Mouse (Mus musculus): ENCODE results near the gene Polr1e.
"Not testable (repeated sequence)": the region's sequence is repeated elsewhere in the genome, so short reads cannot be mapped to it uniquely, and the experiment has no call there.

The Polr1e gene

GRCm38 (mm10) chr4:45005452-45005851 lies 12.9 kb upstream of the Polr1e start:
- DNase-seq (ENCODE audit: low spot score): no peak

- DNase-seq (ENCODE audit: low spot score): no peak
Observed at GRCm38 (mm10) chr4:45010806-45011415, 7.5 kb upstream of the Polr1e start.

DNA sequence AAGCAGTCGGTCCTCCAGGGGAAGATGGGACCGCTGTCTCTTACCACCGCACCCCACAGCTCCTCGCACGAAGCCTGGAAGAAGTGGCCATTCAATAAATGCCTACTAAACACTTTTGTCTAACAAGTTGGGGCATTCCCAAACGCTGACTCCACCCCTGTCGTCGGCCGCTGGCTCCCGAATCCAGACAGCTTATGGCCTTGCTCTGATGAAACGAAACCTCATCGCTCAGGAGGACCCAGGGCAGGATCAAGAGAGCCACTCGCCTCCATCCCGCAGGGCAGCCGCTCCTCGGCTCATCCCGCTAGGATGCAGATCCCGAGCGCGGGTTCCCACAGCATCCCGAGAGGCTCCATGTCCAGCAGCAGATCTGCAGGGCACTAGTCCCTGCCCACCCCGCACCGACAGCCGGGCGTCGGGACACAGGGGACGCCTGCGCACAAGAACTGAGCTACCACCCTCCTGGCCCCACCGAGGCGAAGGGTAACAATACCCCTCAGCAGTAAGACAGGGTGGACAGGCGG lies 6.7 kb upstream of the Polr1e start:
- DNase-seq (ENCODE audit: low spot score): no peak

GRCm38 (mm10) chr4:45012105-45012975 lies 6.0 kb upstream of the Polr1e start, which contains the start of gene Zbtb5:
Zbtb5 (minus strand) TSS chr4:45012412.
- peak; percentile 100 for DNase-seq (ENCODE audit: low spot score)

- DNase-seq (ENCODE audit: low spot score): peak; percentile 33
Observed at GRCm38 (mm10) chr4:45013031-45013431, 5.4 kb upstream of the Polr1e start.

GRCm38 (mm10) chr4:45013537-45013936 lies 4.8 kb upstream of the Polr1e start:
- no peak for DNase-seq (ENCODE audit: low spot score)

DNA sequence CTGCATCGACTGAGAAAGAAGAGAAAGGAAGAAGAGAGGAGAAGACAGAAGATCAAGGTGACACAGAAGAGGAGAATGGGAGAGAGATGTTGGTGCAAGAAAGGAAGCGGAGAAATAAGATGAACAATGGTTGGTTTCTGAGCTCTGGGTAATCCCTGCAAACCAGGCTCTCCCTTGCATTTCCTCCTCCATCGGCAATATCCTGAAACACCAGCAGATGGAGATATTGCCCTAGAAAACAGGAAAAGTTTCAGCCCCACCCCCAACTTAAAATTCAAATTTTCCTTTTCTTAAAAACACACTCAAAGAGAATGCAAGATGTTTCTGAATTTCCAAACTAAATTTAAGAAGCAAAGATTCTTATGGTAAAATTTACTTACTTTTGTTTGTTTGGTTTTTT lies 2.8 kb upstream of the Polr1e start:
- peak; percentile 77 for DNase-seq (ENCODE audit: low spot score)

- DNase-seq (ENCODE audit: low spot score): no peak
Observed at GRCm38 (mm10) chr4:45019009-45019408, 626 bp downstream of the Polr1e start.

DNA sequence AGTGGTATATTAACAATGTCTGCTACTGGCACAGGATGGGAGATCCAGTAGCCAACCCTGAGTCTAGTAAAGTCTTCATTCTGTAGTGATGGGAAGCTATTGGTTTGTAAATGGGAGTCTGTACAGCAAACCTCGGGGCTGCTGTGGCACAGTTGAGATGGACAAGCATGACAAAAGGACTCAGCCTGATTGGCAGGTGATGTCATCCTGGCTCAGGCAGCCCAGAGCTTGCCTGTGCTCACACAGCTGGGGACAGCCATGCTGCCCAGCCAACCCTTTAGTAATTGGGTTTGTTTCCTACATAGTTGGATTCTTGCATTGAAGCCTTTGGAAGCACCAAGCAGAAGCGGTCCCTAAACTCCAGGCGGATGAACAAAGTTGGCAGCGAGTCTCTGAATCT lies 8.1 kb downstream of the Polr1e start:
- DNase-seq (ENCODE audit: low spot score): no peak

- no peak for DNase-seq (ENCODE audit: low spot score)
Observed at GRCm38 (mm10) chr4:45032586-45032985, 14.2 kb downstream of the Polr1e start.

GRCm38 (mm10) chr4:45034693-45035628 lies 16.6 kb downstream of the Polr1e start:
- no peak for DNase-seq (ENCODE audit: low spot score)

DNA sequence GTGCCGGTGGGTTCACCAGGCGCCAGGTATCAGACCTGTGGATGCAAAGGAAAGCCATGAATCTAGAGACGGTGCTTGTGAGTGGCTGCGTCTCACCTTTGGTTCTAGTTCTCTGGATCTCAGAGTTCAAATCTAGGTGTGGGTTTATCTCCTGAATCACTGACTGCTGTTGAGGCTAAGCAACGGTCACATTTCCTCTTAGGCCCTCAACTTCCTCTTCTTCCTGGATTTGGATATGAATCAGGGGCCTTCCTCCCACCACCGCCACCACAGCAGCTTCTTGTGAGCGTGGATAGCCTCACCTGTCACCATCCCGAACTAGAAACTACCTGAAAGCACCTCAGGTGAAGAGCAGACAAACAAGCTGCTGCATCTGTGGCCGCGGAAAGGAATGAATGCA lies 17.7 kb downstream of the Polr1e start:
- DNase-seq (ENCODE audit: low spot score): no peak

GRCm38 (mm10) chr4:45036571-45036970 lies 18.2 kb downstream of the Polr1e start:
- no peak for DNase-seq (ENCODE audit: low spot score)

GRCm38 (mm10) chr4:45037455-45038410 lies 19.4 kb downstream of the Polr1e start:
- DNase-seq (ENCODE audit: low spot score): no peak

GRCm38 (mm10) chr4:45038879-45039278 lies 20.5 kb downstream of the Polr1e start:
- peak; percentile 39 for DNase-seq (ENCODE audit: low spot score)

- not testable (repeated sequence) for DNase-seq (ENCODE audit: low spot score)
Observed at GRCm38 (mm10) chr4:45039546-45039945, 21.2 kb downstream of the Polr1e start.

GRCm38 (mm10) chr4:45040795-45041194 lies 22.4 kb downstream of the Polr1e start:
- no peak for DNase-seq (ENCODE audit: low spot score)

GRCm38 (mm10) chr4:45046679-45047078 lies 28.3 kb downstream of the Polr1e start:
- DNase-seq (ENCODE audit: low spot score): no peak

DNA sequence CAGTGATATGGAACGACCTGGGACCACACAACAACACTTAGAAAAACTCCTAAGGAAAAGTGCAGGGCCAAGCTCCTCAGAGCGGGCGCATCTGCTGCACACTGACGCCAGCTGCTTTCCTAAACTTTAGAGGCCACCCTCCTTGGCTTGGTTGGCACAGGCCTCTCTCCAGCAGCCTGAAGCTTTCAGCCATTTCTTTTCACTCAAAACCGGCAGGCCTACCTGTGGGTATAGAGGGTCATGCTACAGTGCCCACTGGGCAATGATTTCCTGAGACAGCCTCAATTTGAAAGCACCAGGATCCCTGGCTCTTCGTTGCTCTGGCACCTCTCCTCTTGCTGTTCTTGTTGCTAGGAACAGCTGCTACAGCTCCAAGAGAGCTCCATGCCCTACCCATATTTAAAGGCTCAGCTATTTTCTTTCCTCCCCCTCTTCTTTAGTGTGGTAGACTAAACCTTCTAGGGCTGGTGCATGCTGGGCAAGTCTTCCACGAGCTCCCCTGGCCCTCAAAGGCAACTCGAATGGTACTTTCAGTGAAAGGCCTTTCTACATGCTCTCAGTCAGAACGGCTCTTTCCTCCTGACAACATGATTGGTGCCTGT lies 29.0 kb downstream of the Polr1e start:
- DNase-seq (ENCODE audit: low spot score): no peak

DNA sequence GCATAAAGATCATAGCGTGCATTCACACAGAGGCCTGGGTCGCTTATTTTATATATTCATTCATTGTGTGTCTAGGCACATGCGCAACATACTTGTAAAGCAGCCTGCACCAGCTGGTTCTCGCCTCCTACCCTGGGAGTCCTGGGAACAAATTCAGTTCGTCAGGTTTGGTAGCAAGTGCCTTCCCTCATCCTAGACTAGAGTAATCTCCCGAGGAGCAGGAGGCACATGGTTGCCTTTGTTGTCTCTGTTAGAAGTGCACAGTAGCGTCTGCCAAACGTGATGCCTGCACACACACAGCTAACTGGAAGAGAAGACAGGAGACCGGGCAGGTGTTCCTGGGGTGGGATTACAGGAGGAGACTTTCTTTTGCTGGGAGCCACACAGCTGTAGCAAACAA lies 29.6 kb downstream of the Polr1e start:
- DNase-seq (ENCODE audit: low spot score): no peak

Measured in retina, embryonic 14.5 days (tissue).